Mouse (Mus musculus): ENCODE measurements around the gene Pgpep1.

DNA sequence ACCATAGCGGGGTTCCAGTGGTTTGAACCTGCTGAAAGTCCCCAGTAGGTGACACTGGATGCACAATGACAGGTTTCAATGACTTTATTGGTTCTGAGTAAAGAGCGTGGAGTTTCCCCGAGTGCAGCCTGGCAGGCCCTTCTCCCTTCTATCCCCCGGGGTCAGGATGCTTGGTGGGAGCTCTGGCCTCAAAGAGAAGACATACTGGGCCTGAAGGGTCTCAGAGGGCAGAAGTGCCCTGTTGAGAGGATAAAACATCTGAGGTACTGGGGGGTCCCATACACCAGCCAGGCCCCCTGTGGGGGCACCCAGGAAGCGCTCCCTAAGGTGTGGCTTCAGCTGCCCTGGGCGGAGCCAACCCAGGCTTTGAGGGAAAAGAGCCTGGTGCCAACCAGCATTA lies 13.8 kb downstream of the Pgpep1 start:
- no peak for TF ChIP-seq POLR2A (IDR thresholded peaks at IDR 0.05; ENCODE audit: extremely low read depth, insufficient read depth, low read length)
- TF ChIP-seq CTCF (IDR thresholded peaks at IDR 0.05; ENCODE audit: low read depth, low read length): no peak
